Mouse (Mus musculus) G1E (cell line): ENCODE measurements around the gene Adtrp. TPM values are rescaled to one million over a fixed set of nuclear protein-coding genes. Genes with fewer than 3 reads are reported as not detected.

ENCODE experiments used
- ATAC-seq: 2 replicates; pipeline ENCODE4 v1.8.0; 2016; ENCODE audit warnings: mild to moderate bottlenecking; ENCODE audit not compliant: insufficient number of reproducible peaks, poor library complexity, low FRiP score, severe bottlenecking; ENCODE audit errors: extremely low read depth
- DNase-seq: peaks from one replicate; pipeline ENCODE4 v3.0.0; 2012; ENCODE audit warnings: low spot score
- H3K27me3 ChIP-seq: 2 replicates; pipeline ENCODE4 v1.6.1; 2012; ENCODE audit warnings: mild to moderate bottlenecking, low read length, inconsistent platforms; ENCODE audit not compliant: insufficient read depth
- H3K36me3 ChIP-seq: replicated peaks from 2 replicates; pipeline ENCODE3; 2012; ENCODE audit warnings: mild to moderate bottlenecking, inconsistent platforms
- H3K4me1 ChIP-seq: 2 replicates; pipeline ENCODE4 v1.6.1; 2012; ENCODE audit warnings: low read depth, low read length, inconsistent platforms, mixed read lengths; ENCODE audit not compliant: insufficient read depth
- H3K4me3 ChIP-seq: 2 replicates; pipeline ENCODE4 v1.5.1; 2012; ENCODE audit warnings: low read depth, mild to moderate bottlenecking, inconsistent platforms, low read length, moderate library complexity, mixed read lengths
- H3K9me3 ChIP-seq: replicated peaks from 2 replicates; pipeline ENCODE4 v1.6.1; 2012; ENCODE audit warnings: inconsistent platforms
- CTCF ChIP-seq: IDR thresholded peaks from 2 replicates; pipeline ENCODE4 v1.5.1; 2012; ENCODE audit warnings: low read depth, low read length, inconsistent platforms, mixed read lengths
- GATA1 ChIP-seq: IDR thresholded peaks from 2 replicates; pipeline ENCODE4 v1.6.1; 2012; ENCODE audit warnings: borderline replicate concordance, low read length, inconsistent platforms, mixed read lengths
- GATA2 ChIP-seq: IDR thresholded peaks from 2 replicates; pipeline ENCODE4 v1.6.1; 2012; ENCODE audit warnings: low read depth, low read length, inconsistent platforms, borderline replicate concordance
- POLR2AphosphoS5 ChIP-seq: IDR thresholded peaks from 2 replicates; pipeline ENCODE4 v1.6.1; 2012; ENCODE audit warnings: low read depth, low read length, inconsistent platforms; ENCODE audit not compliant: insufficient replicate concordance
- TAL1 ChIP-seq: conservative IDR thresholded peaks from 2 replicates; pipeline ENCODE4 v1.6.1; 2012; ENCODE audit warnings: low read depth, low read length, inconsistent platforms, mixed read lengths
- polyA plus RNA-seq: library from polyadenylated mRNA; stranded (reverse); fragments of >175 nt; gene quantifications from 2 replicates; pipeline ENCODE4 v1.2.3, GENCODE M21; 2012
- total RNA-seq, 2 experiments: library from RNA; stranded (forward) in 1 of 2; stranded (reverse) in 1 of 2; fragments of 200-1000 nt in 1 of 2; fragments of >200 nt in 1 of 2; fragmentation: Nextera tagmentation in 1 of 2; gene quantifications; 2 replicates each; pipeline ENCODE4 v1.2.3; 2014 to 2017

Gene Adtrp
- total and polyA plus RNA-seq, 3 experiments = not detected

DNA sequence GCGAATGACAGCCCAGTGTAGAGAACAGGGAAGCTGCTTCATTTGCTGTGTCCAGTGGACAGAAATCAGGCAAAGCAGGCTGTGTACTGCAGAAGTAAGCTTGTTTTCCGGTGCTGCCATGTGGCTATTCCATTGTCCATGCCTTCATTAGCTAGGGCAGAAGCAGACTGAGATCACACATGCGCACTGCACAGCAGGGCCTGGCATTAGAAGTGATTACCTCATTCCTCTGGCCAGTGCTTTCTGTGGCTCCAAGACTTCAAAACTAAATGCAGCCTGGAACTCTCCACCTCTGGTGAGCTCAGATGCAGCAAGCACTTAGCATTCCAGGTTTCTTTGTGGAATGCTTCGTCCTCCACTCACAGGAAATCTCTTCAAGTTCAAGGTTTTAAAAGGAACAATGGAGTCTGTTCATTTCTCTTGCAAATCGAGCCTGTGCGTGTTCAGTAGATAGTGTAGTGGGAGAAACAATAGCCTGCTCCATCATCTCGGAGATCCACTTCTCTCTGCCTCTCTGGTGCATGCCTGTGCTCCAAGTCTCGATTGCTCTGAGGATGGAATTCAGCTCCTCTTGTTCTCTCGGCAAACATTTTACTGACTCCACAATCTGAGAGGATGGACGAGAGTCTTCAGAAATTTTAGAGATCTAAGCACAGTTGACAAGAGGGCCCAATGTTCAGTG is 109.7 kb downstream of the Adtrp start:
- TF ChIP-seq GATA2 (no peak), GATA1 (no peak), CTCF (no peak), TAL1 (no peak), POLR2AphosphoS5 (no peak)
- Histone ChIP-seq H3K4me3 (no peak overlapping the region), H3K9me3 (no peaks in the 10 kb centered on the region), H3K27me3 (no peaks in the 10 kb centered on the region; the same call in 1 of the 2 replicates), H3K4me1 (no peaks in the 10 kb centered on the region), H3K36me3 (no peaks in the 10 kb centered on the region)
- no peak for ATAC-seq
- no peak for DNase-seq

DNA sequence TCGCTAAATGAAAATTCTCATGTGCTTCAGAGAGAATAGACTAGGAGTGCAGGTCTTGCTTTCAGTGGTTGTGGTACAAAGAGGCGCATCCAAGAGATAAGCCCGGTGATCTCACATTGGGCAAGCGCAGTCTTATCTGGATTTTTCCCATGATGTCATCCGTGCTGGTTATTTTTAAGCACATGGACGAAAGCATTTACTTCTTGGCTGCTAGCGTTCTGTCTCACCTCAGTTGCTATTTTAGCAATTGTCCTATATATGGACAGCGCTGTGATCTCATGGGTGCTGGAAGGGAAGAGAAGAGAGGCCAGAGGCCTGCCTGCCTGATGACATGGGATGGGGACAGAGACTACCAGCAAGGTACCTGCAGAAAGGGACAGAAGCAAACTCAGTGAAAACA is 117.8 kb downstream of the Adtrp start:
- no peak for DNase-seq
- Histone ChIP-seq H3K9me3 (no peaks in the 10 kb centered on the region), H3K27me3 (no peaks in the 10 kb centered on the region), H3K4me3 (no peak overlapping the region), H3K4me1 (no peaks in the 10 kb centered on the region), H3K36me3 (no peaks in the 10 kb centered on the region)
- TF ChIP-seq POLR2AphosphoS5 = no peak
- no peak for TF ChIP-seq GATA1
- no peak for ATAC-seq

DNA sequence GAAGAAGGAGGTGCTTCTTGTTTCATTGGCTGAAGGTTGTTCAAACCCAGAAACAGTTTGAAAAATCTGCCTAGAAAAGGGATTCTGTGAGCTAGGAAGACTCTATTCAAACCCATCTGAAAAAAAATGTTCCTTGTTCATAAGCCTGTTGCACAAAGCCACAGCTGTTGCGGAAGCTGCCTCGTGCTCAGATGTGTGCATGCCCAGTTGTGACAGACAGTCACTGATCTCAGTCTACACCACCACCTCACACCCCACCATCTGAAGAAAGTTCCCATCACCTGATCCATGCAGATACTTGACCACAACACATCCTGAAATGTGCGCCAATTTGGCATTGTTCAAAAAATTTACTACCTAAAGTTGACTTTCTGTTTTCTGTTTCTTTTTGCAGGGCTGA is 119.7 kb downstream of the Adtrp start:
- Histone ChIP-seq H3K27me3 (no peaks in the 10 kb centered on the region), H3K9me3 (no peaks in the 10 kb centered on the region), H3K4me1 (no peaks in the 10 kb centered on the region), H3K36me3 (no peaks in the 10 kb centered on the region), H3K4me3 (no peak overlapping the region)
- DNase-seq (no peak), ATAC-seq (no peak)
- no peak for TF ChIP-seq CTCF
- no peak for TF ChIP-seq TAL1
- TF ChIP-seq GATA1 = no peak
- no peak for TF ChIP-seq GATA2
- no peak for TF ChIP-seq POLR2AphosphoS5

DNA sequence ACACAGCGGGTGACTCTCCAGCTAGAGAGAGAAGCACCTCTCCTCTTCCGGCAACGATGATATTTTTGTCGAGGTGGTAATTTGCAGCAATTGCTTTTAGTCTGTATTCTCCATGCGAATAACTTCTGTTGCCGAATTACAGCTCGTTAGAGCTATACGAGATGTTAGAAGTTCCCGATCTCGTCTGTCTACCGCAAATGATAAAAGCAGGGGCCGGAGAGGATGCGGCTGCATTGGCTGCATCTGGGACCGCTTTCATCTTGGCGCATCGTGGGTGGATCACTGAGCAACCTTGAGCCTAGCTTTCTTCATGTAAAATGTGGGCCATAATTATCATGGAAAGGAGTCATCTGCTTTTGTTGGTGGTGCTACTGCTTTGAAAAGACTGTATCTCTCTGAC is 128.2 kb downstream of the Adtrp start:
- DNase-seq (no peak), ATAC-seq (no peak)
- Histone ChIP-seq H3K4me3 (no peak overlapping the region), H3K4me1 (no peaks in the 10 kb centered on the region), H3K36me3 (no peaks in the 10 kb centered on the region), H3K9me3 (no peaks in the 10 kb centered on the region), H3K27me3 (no peaks in the 10 kb centered on the region)
- no peak for TF ChIP-seq GATA2
- TF ChIP-seq GATA1 = no peak
- TF ChIP-seq POLR2AphosphoS5 = no peak
- TF ChIP-seq TAL1 = no peak
- no peak for TF ChIP-seq CTCF

DNA sequence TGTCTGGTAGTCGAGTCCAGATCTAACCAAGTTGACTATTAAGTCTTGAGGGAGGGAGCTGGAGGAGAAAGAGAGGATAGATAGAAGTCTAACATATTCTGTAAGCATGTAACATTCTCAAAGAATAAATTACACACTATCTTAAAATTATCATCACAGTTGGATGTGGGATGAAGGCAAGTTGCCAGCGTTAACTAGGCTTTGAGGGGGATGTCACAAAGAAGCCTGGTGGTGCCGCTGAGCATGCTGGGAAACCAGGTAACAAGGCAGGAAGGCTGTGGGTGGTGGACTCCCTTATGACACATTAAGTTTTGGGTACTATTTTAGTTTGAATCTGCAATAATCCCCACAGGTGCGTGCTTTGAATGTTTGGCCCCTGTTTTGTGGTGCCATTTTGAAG is 129.4 kb downstream of the Adtrp start:
- Histone ChIP-seq H3K4me3 (no peak overlapping the region), H3K4me1 (no peaks in the 10 kb centered on the region), H3K27me3 (no peaks in the 10 kb centered on the region), H3K9me3 (no peaks in the 10 kb centered on the region), H3K36me3 (no peaks in the 10 kb centered on the region)
- ATAC-seq = no peak
- no peak for DNase-seq
- TF ChIP-seq GATA2 = no peak
- TF ChIP-seq TAL1 = no peak
- TF ChIP-seq GATA1 = no peak
- TF ChIP-seq CTCF = no peak
- no peak for TF ChIP-seq POLR2AphosphoS5

Other genes starting within 250 kb of the Adtrp start
- 13.2 and 16.0 TPM in 2 replicates for gene Tmem170b, start 241.8 kb downstream of the Adtrp start, total RNA-seq (2014; fragmentation: Nextera tagmentation)
- gene Tmem170b, start 241.8 kb downstream of the Adtrp start, total RNA-seq (2017) = 12.1 and 12.5 TPM in 2 replicates
- gene Tmem170b, start 241.8 kb downstream of the Adtrp start, polyA plus RNA-seq = 2.8 and 4.3 TPM in 2 replicates
- gene Hivep1, start 204.3 kb upstream of the Adtrp start, total RNA-seq (2014; fragmentation: Nextera tagmentation) = 21.0 and 31.0 TPM in 2 replicates
- 4.5 and 5.6 TPM in 2 replicates for gene Hivep1, start 204.3 kb upstream of the Adtrp start, total RNA-seq (2017)
- 8.8 and 11.5 TPM in 2 replicates for gene Hivep1, start 204.3 kb upstream of the Adtrp start, polyA plus RNA-seq